Mouse (Mus musculus): Measurements from ENCODE around the gene Scrg1.
"Not testable (repeated sequence)": the region's sequence is repeated elsewhere in the genome, so short reads cannot be mapped to it uniquely, and the experiment has no call there.

Scrg1 gene

DNA sequence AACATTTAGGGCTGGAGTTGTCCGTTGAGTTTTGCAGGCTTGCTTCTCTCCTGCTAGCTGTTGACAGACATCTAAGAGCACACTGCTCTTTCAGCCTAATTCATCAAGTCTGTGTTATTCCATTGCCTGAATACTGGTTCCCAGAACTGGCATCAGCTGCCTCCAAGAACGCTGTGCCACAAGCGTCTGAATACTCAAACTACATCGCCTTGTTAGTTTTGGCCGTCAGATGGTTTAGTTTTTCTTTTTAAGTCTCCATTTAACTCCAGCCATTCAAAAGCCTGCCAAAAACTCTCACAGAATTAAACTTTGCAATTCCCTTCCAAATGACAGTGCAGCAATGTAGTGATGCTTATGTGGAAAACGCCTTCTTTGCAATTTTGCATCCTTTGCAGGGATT is 1.4 kb downstream of the Scrg1 start:
- DNase-seq (ENCODE audit: low spot score): no peak

DNA sequence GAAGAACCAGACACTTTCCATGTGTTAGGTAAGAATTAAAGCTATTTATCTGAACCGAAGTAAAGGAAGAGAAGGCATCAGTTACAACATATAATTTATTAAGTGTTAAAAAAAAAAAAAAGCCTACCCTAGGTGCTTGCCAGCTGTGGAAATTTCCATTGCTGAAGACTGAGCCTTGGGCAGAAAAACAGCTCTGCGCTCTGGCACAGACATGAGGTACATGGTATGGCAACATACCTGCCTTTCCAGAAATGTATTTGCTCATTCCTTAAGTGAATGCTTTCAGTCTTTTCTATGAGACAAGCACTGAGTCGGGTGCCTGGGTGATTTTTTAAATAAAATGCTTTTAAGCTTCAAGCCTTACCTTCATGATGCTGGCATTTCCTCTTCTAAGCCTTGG is 2.2 kb downstream of the Scrg1 start:
- no peak for DNase-seq (ENCODE audit: low spot score)

DNA sequence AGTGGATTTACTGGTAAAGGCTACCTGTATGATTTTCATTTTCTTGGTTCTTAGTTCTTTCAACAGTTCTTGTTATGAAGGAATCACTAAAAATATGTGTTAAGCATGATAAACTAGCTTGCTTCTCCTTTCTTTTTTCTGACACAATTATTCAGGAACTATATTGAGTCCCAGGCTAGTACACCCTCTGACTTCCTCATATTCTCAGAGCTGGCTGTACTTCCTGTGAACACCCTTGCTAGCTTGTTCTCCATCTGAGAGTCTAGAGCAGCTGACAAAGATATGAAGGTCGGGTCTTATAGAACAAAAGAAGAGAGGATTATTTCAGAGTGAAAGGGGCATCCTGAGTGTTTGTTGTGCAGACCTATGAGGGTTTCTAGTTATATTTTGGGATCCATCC is 7.1 kb downstream of the Scrg1 start:
- DNase-seq (ENCODE audit: low spot score): no peak

DNA sequence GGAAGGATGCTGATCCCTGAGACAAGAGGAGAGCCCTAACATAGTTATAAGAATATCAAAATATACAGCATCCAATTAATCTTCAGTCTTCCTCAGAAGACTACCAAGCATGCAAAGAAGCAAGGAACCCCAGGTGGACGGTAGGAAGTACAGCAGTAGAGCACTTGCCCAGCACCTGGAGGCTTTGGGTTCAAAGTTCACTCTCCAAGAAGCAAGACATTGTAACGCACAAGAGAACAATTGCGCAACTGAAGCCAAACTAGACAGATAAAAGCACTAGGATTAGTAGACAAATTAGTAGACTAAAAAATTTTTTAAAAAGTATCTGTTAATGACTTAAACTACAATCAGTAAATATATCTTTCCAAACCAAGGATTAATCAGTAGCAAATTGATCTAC is 8.0 kb downstream of the Scrg1 start:
- DNase-seq (ENCODE audit: low spot score): no peak

- no peak for DNase-seq (ENCODE audit: low spot score)
Measured at GRCm38 (mm10) chr8:57468624-57469023, 12.9 kb downstream of the Scrg1 start.

DNA sequence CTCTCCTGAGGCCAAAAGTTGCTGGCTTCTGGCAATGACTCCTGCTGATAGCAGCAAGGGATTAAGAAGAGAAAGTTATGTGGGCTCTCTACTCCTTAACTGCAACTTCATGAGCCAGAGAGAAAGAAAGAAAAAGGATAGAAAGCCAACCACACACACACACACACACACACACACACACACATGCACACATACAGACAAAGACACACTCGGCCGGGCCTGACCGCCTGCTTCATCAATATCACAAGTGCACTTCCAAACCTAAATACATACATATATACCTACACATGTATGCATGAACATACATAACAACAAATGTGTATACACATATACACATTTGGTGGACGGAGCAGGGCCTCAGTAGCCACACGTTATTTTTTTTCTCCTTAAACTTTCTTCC is 15.1 kb downstream of the Scrg1 start:
- DNase-seq (ENCODE audit: low spot score): no peak

- DNase-seq (ENCODE audit: low spot score): no peak
Measured at GRCm38 (mm10) chr8:57473751-57474150, 18.0 kb downstream of the Scrg1 start.

DNA sequence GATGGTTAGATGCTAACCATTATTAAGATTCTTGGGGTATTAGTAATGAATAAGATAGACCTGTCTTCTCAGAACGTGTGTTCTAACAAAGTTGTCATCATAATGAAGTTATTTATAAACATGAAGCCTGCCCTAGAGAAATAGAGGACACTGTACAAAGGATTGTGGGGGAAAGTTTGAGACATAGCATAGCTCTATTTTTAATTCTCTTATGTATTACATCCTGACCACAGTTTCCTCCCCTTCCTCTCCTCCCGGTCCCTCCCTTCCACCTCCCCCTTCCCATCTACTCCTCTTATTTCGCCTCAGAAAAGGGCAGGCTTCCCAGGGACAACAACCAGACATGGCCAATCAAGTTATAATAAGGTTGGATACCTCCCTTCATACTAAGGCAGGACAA is 22.7 kb downstream of the Scrg1 start:
- no peak for DNase-seq (ENCODE audit: low spot score)

GRCm38 (mm10) chr8:57479700-57480099 is 24.0 kb downstream of the Scrg1 start:
- DNase-seq (ENCODE audit: low spot score): no peak

- DNase-seq (ENCODE audit: low spot score): no peak
Measured at GRCm38 (mm10) chr8:57480606-57481005, 24.9 kb downstream of the Scrg1 start.

DNA sequence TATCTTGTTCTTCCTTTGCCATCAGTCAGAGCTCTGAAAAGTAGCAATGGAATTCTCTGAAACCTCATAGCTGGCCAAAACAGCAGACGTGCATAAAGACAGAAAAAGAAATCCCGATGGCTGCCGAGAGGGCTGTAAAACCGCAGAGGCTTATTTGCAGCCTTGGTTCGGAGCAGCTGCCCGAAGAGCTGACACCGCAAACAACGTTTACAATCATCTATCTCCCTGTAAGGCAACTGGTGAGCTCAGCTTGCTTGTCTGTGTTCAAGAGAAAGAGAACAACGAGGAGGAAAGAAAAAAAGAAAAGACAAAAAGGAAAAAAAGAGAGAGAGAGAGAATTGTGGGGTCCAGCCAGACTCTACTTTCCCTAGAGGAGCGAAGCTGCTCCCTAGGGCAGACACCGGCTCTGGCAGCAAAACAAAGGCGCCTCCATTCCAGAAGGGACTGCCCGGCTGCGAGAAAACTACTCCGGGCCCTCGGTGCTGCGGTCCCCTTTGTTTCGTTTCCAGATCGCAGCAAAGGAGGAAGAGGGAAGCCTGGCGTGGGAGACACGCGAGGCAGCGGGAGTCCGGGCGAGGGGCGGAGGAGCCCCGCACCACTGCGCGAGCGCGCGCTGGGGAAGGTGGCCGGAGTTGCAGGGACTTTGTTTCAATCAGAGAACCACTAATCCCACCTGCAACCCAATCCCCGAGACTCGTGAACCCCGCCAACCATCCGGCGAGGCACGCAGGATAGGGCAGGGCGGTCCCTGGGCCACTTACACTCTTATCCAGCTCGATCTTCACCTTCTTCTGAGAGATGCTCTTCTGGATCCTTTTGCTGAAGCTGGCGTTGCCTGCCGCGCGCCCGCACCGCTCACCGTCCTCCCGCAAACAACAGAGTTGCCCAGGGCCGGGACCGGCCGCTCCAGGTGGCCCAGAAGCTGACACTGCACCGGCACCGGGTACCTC is 31.0 kb downstream of the Scrg1 start:
- peak; percentile 69 for DNase-seq (ENCODE audit: low spot score)

GRCm38 (mm10) chr8:57487441-57488155 is 31.9 kb downstream of the Scrg1 start, which contains the start of gene Sap30:
TSS of gene Sap30 (minus strand) at chr8:57487860.
- DNase-seq (ENCODE audit: low spot score): peak; percentile 98

GRCm38 (mm10) chr8:57488312-57488765 is 32.6 kb downstream of the Scrg1 start:
- DNase-seq (ENCODE audit: low spot score): peak; percentile 69

DNA sequence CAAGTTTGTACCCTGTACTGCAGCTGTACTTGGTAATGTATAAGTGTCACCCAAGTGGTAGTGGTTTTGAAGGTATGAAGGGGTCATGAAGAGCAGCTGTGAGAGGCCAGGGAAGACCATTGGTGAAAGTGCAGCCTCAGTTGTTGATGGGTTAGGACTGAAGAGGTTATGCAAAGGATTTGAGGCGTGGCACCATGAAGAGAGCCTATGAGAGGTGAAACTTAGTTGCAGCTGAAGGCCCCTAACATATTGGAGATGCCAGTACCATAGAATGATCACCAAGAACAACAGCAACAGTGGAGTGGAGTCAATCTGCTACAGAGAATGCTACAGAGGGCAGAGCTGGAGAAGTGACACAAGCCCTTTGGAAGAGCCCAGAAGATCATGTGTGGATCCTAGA is 33.6 kb downstream of the Scrg1 start:
- DNase-seq (ENCODE audit: low spot score): no peak

DNA sequence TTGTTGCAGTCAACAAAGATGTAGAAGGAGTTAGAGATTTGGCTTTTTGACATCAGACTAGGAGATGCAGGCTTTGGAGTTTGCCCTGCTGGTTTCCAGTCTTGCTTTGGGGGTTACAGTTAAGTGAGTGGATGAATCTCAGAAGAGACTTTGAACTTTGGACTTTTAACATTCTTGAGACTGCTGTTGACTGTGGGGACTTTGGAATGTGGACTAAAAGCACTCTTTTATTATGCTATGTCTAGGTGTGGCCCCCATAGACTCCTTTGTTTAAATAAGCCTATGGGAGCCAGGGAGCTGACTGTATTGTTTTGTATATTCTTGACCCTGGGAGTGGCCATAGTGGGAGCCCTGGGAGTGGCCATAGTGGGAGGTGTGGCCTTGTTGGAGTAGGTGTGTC is 34.2 kb downstream of the Scrg1 start:
- no peak for DNase-seq (ENCODE audit: low spot score)

DNA sequence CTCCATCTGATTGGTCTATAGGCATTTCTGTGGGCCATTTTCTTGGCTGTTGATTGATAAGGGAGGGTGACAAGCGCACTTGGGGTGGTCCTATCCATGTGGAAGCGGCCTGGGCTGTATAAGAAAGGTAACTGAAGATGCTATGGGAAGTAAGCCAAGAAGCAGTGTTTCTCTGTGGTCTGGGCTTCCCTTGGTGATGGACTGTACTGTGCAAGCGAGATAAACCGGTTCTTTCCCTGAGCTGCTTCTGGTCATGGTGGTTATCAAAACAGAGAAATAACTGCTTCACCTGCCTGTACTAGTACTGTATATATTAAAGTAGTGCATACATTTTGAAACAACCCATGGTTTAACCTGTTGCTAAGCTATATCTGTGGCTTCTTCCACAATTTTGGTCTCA is 36.1 kb downstream of the Scrg1 start:
- no peak for DNase-seq (ENCODE audit: low spot score)

DNA sequence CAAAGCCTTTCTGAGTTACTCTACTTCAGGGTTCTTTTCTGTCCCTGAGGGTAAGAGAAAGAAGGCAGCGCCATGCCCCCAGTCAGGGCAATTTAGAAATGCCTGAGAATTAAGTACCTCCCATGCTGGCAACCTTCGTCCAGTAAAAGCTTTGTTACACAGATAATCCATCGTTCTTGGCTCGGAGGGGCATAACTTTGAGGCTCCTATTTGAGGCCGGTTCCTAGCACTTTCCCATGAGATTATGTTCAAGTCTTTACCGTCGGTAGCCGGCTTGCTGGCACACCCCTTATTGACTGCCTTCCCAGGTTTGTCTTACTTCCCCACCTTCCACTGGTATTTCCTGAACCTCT is 42.7 kb downstream of the Scrg1 start:
- no peak for DNase-seq (ENCODE audit: low spot score)

DNA sequence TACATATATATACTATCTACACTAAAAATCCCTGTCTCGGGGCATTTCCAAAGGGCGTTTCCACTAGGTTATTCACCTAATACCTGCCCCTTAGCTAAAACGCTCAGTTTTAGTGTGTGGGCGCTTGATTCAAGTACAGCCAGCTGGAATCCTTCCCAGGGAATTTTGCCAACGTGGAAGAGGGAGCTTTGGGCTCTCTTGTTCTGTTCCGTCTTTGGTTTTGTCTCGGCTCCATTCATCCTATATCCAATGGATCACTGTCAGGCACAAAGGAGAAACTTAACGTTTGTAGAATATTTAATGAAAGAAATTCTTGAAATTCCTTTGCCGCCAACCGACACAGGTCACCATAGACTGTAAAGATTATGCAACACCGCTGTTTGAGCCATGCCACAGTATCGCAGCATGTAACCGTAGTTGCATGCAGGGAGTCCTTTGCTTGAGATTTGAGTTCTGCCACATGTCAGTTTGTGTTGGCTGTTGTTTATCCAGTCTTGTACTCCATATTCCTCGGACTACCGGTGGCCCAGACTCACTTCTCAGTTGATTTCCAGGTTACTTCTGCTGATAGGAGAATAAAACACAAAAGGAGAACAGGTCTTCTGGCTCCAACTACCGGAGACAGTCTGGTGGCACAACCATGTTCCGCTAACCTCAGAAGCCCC is 43.3 kb downstream of the Scrg1 start:
- DNase-seq (ENCODE audit: low spot score): no peak

- DNase-seq (ENCODE audit: low spot score): peak; percentile 83
Measured at GRCm38 (mm10) chr8:57503641-57504040, 47.9 kb downstream of the Scrg1 start.

- not testable (repeated sequence) for DNase-seq (ENCODE audit: low spot score)
Measured at GRCm38 (mm10) chr8:57505500-57505899, 49.8 kb downstream of the Scrg1 start.

DNA sequence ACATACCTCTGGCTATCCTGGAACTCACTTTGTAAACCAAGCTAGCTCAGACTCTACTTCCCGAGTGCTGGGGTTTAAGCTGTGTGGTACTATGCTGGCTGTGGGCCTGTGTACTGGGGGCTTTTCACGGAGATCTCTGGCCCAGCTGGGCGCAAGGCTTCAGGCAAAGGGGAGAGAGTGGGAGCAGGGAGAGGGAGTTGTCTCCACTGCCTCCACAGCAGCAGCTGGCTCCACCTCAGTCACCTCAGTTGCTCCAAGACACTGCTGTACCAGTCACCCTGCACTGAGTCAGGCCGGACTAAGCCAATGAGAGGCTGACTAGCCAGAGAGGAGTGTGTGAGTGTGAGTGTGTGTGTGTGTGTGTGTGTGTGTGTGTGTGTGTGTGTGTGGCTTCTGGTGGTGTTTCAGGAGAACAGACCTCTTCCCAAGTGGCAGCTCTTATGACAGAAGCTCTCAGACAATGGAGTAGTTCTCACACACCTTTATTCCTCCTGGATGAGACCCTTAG is 51.9 kb downstream of the Scrg1 start:
- DNase-seq (ENCODE audit: low spot score): no peak

DNA sequence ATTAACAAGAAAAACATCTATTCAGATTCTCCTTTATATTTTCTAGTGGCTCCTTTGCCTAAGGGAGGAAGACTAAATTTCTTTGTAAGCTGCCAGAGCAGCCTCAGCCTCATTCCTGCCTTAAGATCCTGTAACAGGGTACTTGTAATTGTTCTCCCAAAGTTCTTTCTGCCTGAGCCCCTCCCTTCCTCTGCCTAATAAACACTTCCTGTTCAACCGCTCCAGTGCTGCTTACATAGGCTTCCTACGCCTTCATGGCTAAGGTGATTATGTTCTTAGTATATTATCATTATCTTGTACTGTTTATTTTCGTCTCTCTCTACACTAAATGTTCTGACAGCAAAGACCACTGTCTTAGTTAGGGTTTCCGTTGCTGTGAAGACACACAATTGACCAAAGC is 52.9 kb downstream of the Scrg1 start:
- no peak for DNase-seq (ENCODE audit: low spot score)

All from retina, embryonic 14.5 days (tissue).